Mouse (Mus musculus): ENCODE data around the gene Ncapg2. TPM values are rescaled to one million over a fixed set of nuclear protein-coding genes. Genes with fewer than 3 reads are reported as not detected.

Ncapg2 gene
- total RNA-seq, 2 experiments from 2014 or later = 80.3 to 135 TPM

DNA sequence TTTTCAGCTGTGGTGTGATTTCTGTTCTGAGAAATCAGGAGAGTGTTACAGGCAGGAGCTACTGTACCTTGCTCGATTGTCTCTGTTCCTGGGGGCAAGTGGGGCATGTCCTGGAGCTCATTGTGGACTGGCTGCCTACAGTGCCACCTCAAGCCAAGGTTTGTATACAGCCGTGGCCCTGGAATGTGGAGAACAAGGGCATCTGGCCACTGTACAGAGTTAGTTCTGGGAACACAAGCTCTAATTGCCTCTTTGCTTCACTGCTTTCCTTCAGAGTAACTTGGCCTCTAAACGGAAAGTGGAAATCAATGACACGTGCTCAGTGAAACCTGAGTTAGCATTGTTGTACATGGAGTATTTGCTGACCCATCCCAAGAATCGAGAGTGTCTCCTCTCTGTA lies 33.4 kb downstream of the Ncapg2 start:
- ATAC-seq (ENCODE audit: poor library complexity, severe bottlenecking) = no peak

GRCm38 (mm10) chr12:116442184-116442583 lies 37.0 kb downstream of the Ncapg2 start:
- no peak for ATAC-seq (ENCODE audit: poor library complexity, severe bottlenecking)

- no peak for ATAC-seq (ENCODE audit: poor library complexity, severe bottlenecking)
Measured at GRCm38 (mm10) chr12:116449536-116449935, 44.3 kb downstream of the Ncapg2 start.

DNA sequence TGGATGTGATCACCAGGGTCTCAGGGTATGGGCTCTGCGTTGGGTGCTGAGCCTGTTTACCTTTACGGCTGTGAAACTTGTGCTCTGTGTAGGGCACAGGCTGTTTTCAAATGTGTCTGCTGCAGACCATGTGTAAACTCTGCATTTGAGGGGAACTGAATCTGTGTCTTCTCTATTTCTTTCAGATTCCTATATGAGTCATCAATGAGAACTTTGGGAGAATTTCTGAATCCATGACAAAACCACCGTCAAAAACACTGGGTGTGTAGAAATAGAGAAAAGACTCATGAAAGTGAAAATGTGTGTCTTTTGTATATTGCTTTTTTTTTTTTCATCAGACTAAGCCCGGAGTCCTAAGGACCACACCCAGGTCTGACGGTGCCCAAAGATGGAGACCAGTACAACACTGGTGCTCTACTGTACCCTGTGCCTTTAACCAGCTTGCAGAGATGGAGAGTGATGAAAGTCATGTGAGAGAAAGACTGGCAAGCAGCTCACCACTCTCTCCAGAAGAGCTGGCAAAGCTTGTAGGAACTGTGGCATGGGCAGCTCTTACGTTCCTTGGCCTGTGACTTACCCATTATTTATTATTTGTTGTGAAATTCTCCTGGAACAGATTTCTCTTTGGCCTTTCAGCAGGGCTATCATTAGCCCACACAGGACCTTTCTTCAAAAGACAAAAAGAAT lies 55.3 kb downstream of the Ncapg2 start:
- ATAC-seq (ENCODE audit: poor library complexity, severe bottlenecking) = peak; percentile 88

DNA sequence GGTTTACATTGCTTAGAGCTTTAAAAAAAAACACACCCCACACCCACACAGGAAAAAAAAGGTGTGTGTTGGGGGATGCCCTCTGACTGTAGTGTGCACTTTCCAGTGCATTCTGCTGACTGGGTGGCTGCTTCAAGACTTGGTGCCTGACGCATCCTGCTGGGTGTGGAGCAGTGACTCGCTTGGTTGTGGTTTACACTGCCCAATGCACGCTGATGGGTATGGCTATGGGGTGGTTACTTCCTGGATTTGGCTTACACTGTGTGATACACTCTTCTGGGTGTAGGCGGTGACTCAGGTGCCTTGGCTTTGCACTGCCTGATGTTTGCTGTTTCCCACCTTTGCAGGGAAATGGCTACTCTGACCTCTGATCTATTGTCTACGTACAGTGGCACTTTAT lies 61.8 kb downstream of the Ncapg2 start:
- ATAC-seq (ENCODE audit: poor library complexity, severe bottlenecking) = peak; percentile 96

GRCm38 (mm10) chr12:116468348-116468747 lies 63.1 kb downstream of the Ncapg2 start:
- no peak for ATAC-seq (ENCODE audit: poor library complexity, severe bottlenecking)

GRCm38 (mm10) chr12:116469096-116469495 lies 63.9 kb downstream of the Ncapg2 start:
- ATAC-seq (ENCODE audit: poor library complexity, severe bottlenecking) = peak; percentile 33; the same call in 1 of the 2 replicates

GRCm38 (mm10) chr12:116473264-116473663 lies 68.1 kb downstream of the Ncapg2 start:
- peak; percentile 74 for ATAC-seq (ENCODE audit: poor library complexity, severe bottlenecking)

DNA sequence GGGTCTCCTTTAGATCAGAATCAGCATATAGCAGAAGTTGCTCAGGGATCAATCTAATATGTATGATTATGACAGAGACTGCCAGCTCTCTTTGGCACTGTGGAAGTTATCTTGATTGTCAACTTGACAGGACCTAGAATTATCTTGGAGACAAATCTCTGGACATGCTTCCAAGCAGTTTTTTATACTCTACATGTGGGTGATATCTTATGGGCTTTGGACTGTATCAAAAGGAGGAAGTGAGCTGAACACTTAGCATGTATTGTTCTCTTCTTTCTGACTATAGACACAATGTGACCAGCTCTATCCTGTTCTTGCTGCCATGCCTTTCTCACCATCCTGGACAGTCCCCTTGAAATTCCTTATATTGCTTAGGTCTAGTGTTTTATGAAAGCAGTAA lies 68.6 kb downstream of the Ncapg2 start:
- peak; percentile 14; the same call in 1 of the 2 replicates for ATAC-seq (ENCODE audit: poor library complexity, severe bottlenecking)

- ATAC-seq (ENCODE audit: poor library complexity, severe bottlenecking) = no peak
Measured at GRCm38 (mm10) chr12:116474676-116475075, 69.5 kb downstream of the Ncapg2 start.

DNA sequence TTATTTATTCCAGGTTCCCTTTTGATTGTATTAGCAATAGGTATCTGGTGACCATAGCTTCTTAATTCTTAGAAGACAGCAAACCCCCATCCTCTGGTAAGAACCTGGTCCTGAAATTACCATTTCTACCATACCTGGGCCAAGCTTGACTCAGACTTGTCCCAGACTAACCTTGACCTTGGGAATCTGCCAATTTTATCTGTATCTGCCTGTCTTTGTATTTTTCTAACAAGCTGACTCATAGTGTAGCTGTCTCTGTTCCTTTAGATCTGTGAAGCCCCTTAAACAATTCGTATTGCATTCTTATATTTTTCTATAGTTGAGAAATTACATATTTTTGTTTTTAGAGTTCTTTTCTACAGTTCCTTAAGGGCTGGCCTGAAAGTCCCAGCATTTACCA lies 73.6 kb downstream of the Ncapg2 start:
- ATAC-seq (ENCODE audit: poor library complexity, severe bottlenecking) = no peak

- no peak for ATAC-seq (ENCODE audit: poor library complexity, severe bottlenecking)
Measured at GRCm38 (mm10) chr12:116481921-116482320, 76.7 kb downstream of the Ncapg2 start.

DNA sequence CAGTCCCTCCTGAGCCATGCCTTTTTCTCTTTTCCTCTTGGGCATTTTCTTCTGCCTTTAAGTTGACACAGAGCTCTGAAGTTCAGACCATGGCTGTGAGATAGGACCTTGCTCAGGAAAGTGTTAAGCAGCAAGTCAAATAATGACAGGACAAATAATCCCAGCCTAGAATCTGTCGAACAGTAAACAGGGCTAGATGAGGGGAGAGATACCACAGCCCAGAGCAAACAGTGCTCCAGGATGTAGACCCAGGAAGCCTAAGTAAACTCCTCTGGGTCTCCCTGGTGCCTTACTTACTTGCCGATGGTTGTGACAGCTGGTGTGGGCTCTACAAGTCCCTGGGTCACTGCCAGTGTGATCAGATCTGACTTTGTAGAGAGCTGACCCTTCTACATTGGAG lies 78.4 kb downstream of the Ncapg2 start:
- ATAC-seq (ENCODE audit: poor library complexity, severe bottlenecking) = no peak

DNA sequence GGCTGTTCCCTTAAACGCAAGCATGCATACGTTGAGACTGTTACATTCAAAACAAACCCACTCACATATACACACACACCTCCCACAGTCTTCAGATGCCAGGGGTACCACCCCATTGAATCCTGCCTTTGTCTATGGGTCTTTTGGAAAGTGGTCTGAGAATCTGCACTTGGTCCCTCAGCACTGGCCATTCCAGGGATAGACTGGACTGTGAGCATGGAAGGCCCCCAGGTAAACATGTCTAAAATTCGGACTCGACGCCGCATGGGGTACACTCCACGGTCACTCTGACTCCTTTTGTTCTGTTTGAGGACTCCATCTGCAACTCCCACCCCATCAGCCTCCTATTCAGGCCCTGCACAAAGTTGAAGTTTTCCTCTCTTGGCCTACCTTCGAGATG lies 79.8 kb downstream of the Ncapg2 start:
- ATAC-seq (ENCODE audit: poor library complexity, severe bottlenecking) = no peak

DNA sequence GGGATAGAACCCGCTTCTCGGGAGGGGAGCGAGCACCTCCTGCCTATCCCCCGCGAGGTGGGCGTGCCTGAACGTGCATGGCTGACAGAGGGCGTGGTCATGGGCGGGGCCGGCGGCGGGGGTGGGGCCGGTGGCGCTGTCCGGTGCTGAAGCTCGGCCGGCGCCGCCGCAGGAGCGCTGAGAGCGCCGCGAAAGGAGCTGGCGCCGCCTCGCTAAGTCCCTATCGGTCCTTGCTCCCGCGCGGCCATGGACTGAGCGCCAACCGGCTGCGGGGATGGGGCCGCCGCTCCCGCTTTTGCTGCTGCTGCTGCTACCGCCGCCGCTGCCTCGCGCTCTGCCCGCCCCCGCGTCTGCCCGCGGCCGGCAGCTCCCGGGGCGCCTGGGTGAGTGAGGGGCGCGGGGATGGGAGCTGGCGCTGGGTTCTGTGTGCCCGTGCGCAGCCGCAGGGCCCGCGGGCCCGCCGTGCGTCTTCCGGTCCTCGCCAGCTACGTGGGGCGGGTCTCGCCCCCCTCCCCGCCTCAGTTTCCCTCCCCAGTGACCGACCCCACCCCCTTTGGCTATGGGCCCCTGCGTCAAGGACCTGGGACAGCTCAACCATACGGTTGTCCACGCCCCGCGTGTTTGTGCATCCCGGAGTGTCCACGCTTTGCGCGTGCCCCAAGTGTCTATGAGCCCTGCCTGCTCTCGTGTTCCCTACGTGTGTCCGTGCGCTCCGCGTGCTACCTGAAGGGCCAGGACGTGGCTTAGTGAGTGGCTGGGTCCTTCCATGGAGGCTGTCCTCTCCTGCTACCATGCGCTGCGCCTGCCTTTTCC lies 80.6 kb downstream of the Ncapg2 start, which contains the start of gene Ptprn2:
Ptprn2 (plus strand) TSS at position 130 of the 813 bp plus-strand sequence.
- peak; percentile 76 for ATAC-seq (ENCODE audit: poor library complexity, severe bottlenecking)

GRCm38 (mm10) chr12:116486404-116486730 lies 81.2 kb downstream of the Ncapg2 start:
- ATAC-seq (ENCODE audit: poor library complexity, severe bottlenecking) = peak; percentile 9

GRCm38 (mm10) chr12:116488836-116489235 lies 83.6 kb downstream of the Ncapg2 start:
- ATAC-seq (ENCODE audit: poor library complexity, severe bottlenecking) = no peak

GRCm38 (mm10) chr12:116490575-116491356 lies 85.6 kb downstream of the Ncapg2 start:
- no peak for ATAC-seq (ENCODE audit: poor library complexity, severe bottlenecking)

DNA sequence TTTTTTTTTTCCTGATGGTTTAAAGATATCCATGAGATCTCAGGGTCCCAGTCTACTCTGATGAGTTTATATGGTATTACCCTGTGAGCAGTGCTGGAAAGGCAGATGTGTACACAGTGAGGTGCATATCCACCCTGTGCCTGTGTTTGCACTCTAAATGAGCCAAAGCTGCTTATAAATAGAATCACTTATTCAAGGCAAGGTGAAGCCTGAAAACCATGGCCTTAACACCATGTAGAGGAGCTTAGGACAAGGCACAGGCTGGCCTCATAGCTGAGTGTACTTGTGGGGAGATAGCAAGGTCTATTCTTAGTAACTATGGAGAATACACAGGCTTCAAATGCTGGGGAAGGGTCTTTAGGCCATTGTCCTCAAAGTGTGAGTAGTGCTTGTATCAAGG lies 93.5 kb downstream of the Ncapg2 start:
- no peak for ATAC-seq (ENCODE audit: poor library complexity, severe bottlenecking)

DNA sequence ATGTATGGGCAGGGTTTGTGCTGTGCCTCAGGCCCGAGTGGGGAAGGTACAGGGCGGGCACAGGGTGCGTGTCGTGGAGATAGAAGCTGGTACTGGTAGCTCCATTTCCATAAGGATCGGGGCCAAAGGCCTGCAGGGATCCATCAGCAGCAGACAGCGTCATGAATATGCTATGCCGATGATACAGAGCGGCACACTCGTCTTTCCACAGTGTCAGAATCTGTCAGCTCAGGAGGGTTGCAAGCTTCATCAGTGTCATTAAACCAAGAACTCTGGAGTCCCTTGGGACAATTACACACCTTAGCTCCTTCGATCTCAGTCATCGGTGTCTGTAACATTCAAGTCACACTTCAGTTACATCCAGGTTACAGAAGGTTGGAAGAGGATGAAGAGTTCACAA lies 95.5 kb downstream of the Ncapg2 start:
- ATAC-seq (ENCODE audit: poor library complexity, severe bottlenecking) = no peak

DNA sequence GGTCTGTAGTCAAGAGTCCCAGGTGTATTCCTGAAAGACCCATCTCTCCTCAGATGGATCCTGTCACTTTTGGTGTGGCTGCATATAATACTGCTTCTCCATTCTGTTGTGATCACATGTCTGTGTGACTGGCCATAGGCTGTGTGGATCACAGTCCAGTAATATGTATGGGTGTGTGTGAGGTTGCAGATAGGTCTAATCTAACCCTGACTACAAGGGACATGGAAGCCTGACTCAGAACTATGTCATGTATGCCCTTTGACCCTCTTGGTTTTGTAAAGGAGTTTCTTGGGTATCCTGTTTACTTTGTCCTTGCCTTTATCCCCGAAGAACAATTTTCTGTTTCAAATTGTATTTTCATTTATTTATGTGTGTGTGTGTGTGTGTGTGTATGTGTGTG lies 107.3 kb downstream of the Ncapg2 start:
- ATAC-seq (ENCODE audit: poor library complexity, severe bottlenecking) = no peak

Data from megakaryocyte, adult 5-6 weeks (primary cell).